Mouse (Mus musculus): ENCODE measurements at regions not wholly inside any gene's neighbourhood (a gene's known extent, or its start where the extent isn't known, plus 50 kb on each side); places are given as distances from the start of the nearest gene placed in this dataset.

DNA sequence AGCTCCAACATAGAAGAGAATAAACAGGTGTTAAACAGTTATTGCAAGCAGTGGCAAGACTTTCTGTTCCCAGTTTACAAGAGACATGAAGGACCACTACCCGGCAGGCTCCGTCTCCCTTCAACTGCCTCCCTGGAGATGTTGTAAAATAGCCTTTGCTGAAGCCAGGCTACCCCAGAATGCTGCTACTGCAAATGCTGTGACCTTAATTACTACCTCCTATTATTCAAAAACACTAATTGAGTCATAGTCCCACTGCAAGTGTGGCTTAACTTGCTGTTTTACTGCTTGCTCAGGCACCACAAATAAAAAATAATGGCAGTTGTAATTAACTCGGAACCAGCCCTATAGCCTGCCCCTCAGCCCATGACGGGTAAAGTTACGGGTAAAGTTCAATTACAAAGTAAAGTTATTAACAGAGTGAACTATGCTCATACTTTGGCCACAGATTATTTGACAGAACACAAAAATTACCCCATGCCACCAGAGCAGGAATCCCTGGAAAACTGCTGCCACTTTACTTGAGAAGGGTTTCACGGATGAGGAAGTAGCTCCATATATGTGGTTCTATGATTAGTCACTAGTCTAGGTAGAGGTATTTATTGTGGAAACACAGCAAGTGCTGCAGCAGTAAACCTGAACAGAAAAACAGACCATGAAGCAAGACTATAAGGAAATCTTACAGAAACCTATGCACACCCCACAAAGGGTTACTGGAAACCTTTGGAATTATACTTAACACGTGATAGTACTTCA is 267.6 kb downstream of the Rnf152 start:
- Histone ChIP-seq H3K9me3 (ENCODE audit: control insufficient read depth, low read length) (no peaks in the 10 kb centered on the region), H3K4me1 (replicated peaks; ENCODE audit: control insufficient read depth, insufficient read depth, low read length) (no peaks in the 10 kb centered on the region), H3K9ac (replicated peaks; ENCODE audit: low read depth, low read length) (no peak overlapping the region), H3K36me3 (ENCODE audit: control insufficient read depth, insufficient read depth) (no peaks in the 10 kb centered on the region), H3K27ac (ENCODE audit: low read length) (no peak overlapping the region), H3K4me2 (ENCODE audit: low read length) (no peak overlapping the region), H3K4me3 (replicated peaks; ENCODE audit: low read length) (no peak overlapping the region), H3K27me3 (replicated peaks; ENCODE audit: control insufficient read depth, insufficient read depth, low read length) (no peaks in the 10 kb centered on the region)
- whole genome bisulfite sequencing = 54% methylated on average over 7 of the region's 7 CpGs
- no peak for ATAC-seq

DNA sequence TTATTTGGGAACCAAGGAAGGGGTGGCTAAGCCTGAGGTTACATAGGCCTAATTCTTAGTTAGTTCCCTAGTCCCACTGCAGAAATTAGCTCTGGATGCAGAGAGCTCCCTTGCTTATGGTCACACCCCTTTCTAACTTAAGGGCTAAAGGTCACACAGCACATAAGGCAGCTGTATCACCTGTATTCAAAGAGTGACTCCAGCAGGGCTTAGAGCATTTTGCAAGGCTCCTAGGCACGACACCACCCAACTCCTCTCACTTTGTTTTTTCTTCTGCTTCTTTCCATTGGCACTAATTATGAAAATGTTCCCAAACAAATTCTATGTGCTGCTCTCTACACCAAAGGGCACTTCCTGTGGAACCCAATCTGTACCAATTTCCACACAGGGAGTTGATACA is 268.9 kb downstream of the Rnf152 start:
- WGBS = 69% methylated on average over 1 of the region's 1 CpGs
- Histone ChIP-seq H3K4me1 (replicated peaks; ENCODE audit: control insufficient read depth, insufficient read depth, low read length) (no peaks in the 10 kb centered on the region), H3K27me3 (replicated peaks; ENCODE audit: control insufficient read depth, insufficient read depth, low read length) (no peaks in the 10 kb centered on the region), H3K27ac (ENCODE audit: low read length) (no peak overlapping the region), H3K9me3 (ENCODE audit: control insufficient read depth, low read length) (no peaks in the 10 kb centered on the region), H3K4me3 (replicated peaks; ENCODE audit: low read length) (no peak overlapping the region), H3K4me2 (ENCODE audit: low read length) (no peak overlapping the region), H3K9ac (replicated peaks; ENCODE audit: low read depth, low read length) (no peak overlapping the region), H3K36me3 (ENCODE audit: control insufficient read depth, insufficient read depth) (no peaks in the 10 kb centered on the region)
- no peak for ATAC-seq

DNA sequence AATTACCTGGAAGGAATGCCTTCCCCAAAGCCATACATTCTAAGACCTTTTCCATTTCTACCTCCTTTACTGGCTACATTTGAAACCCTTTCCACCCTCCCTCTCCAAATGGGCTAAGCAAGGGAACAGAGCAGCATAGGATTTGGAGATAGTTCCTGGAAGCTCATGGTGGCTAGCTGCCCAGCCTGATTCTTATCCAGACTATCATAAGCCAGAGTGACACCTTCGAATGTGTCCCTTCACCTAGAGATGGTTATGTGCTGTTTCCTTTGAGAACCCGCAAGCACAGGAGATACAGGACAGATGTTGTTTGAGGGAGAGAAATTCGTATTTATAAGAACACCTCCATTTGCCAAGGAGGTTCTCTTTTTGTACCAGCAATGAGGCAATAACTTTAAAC is 272.0 kb downstream of the Rnf152 start:
- WGBS = 95% methylated on average over 3 of the region's 3 CpGs
- H3K9me3 ChIP-seq (ENCODE audit: control insufficient read depth, low read length) = no peaks in the 10 kb centered on the region
- H3K4me1 ChIP-seq (replicated peaks; ENCODE audit: control insufficient read depth, insufficient read depth, low read length) = no peaks in the 10 kb centered on the region
- H3K4me3 ChIP-seq (replicated peaks; ENCODE audit: low read length) = no peak overlapping the region
- H3K36me3 ChIP-seq (ENCODE audit: control insufficient read depth, insufficient read depth) = no peaks in the 10 kb centered on the region
- H3K27me3 ChIP-seq (replicated peaks; ENCODE audit: control insufficient read depth, insufficient read depth, low read length) = no peaks in the 10 kb centered on the region
- no peak overlapping the region for H3K4me2 ChIP-seq (ENCODE audit: low read length)
- no peak overlapping the region for H3K27ac ChIP-seq (ENCODE audit: low read length)
- ATAC-seq = no peak
- H3K9ac ChIP-seq (replicated peaks; ENCODE audit: low read depth, low read length) = no peak overlapping the region

DNA sequence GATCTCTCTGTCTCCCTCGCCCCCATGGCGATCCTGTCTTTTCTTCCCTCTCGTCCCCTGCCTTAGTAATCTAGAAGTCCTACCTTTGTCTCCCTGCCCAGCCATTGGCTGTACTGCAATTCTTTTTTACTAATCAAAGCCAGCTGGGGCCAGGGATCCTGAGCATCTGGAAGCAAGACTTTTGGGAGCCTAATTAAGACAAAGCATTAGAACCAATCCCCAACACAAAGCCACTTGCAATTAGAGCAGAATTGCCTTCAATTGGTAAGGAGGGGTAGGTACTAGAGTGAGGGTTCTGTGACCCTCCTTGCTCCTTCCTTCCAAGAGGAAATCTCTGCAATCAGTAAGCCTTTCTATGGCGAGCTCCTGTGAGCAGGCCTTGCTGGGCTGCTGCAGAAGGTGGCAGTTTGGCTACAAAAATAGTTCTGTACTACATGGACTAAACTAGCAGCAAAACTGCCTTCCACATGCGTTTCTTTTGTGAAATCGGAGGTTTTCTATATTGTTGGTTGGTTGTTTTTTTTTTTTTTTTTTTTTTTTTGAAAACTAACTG is 272.9 kb downstream of the Rnf152 start:
- ATAC-seq = no peak
- Histone ChIP-seq H3K27ac (ENCODE audit: low read length) (no peak overlapping the region), H3K9me3 (ENCODE audit: control insufficient read depth, low read length) (no peaks in the 10 kb centered on the region), H3K9ac (replicated peaks; ENCODE audit: low read depth, low read length) (no peak overlapping the region), H3K4me1 (replicated peaks; ENCODE audit: control insufficient read depth, insufficient read depth, low read length) (no peaks in the 10 kb centered on the region), H3K4me2 (ENCODE audit: low read length) (no peak overlapping the region), H3K36me3 (ENCODE audit: control insufficient read depth, insufficient read depth) (no peaks in the 10 kb centered on the region), H3K27me3 (replicated peaks; ENCODE audit: control insufficient read depth, insufficient read depth, low read length) (no peaks in the 10 kb centered on the region), H3K4me3 (replicated peaks; ENCODE audit: low read length) (no peak overlapping the region)
- WGBS = 51% methylated on average over 6 of the region's 6 CpGs

DNA sequence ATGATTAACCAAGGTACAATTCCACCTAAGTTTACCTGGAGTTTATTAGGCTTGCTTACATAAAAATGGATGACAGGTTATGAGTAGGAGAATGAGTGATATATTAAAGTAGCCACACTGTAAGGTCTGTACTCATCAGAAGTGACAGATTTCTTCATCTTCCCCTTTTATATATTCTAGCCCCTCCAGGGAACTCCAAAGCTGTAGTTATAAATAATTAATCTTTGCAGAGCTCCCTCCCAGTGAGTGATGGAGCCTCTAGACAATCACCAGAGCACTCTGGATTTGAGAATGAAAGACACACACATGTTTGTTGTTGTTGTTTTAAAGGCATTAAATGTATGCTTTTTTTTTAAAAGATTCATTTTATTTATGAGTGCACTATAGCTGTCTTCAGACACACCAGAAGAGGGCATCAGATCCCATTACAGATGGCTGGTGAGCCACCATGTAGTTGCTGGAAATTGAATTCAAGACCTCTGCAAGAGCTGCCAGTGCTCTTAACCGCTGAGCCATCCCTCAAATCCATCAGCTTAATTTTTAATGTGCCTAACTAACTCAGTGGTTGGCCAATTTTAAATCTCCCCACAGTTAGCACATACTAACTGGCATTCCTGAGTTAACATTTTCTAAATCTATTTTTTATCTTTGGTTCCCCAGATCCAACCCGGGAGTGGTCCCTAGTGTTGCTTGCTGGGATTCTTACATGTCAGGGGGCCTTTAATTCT is 273.5 kb downstream of the Rnf152 start:
- H3K36me3 ChIP-seq (ENCODE audit: control insufficient read depth, insufficient read depth) = no peaks in the 10 kb centered on the region
- no peak for ATAC-seq
- no peak overlapping the region for H3K4me2 ChIP-seq (ENCODE audit: low read length)
- H3K27me3 ChIP-seq (replicated peaks; ENCODE audit: control insufficient read depth, insufficient read depth, low read length) = no peaks in the 10 kb centered on the region
- H3K4me1 ChIP-seq (replicated peaks; ENCODE audit: control insufficient read depth, insufficient read depth, low read length) = no peaks in the 10 kb centered on the region
- no peak overlapping the region for H3K27ac ChIP-seq (ENCODE audit: low read length)
- no peak overlapping the region for H3K4me3 ChIP-seq (replicated peaks; ENCODE audit: low read length)
- no peak overlapping the region for H3K9ac ChIP-seq (replicated peaks; ENCODE audit: low read depth, low read length)
- WGBS = 69% methylated on average over 2 of the region's 2 CpGs
- H3K9me3 ChIP-seq (ENCODE audit: control insufficient read depth, low read length) = no peaks in the 10 kb centered on the region

DNA sequence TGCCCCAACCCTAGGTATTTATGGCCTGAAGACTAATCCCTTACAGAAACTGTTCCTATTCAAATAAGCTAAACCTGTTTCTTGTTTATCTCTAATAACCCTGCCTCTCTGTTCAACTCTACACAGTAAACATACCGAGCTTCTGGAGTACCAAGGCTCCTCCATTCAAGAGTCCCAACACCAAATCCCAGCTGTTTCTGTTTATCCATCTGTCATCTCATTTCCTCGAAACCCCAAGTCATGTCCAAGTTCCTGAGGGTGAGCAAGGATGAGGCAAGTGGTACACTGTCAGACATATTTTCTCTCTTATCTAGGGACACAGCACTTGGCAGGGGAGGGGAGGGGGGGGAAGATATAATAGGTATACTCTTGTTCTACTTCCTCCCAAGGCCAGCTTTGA is 274.6 kb downstream of the Rnf152 start:
- H3K27ac ChIP-seq (ENCODE audit: low read length) = no peak overlapping the region
- H3K4me3 ChIP-seq (replicated peaks; ENCODE audit: low read length) = no peak overlapping the region
- no peaks in the 10 kb centered on the region for H3K9me3 ChIP-seq (ENCODE audit: control insufficient read depth, low read length)
- H3K27me3 ChIP-seq (replicated peaks; ENCODE audit: control insufficient read depth, insufficient read depth, low read length) = no peaks in the 10 kb centered on the region
- no peaks in the 10 kb centered on the region for H3K36me3 ChIP-seq (ENCODE audit: control insufficient read depth, insufficient read depth)
- no peak for ATAC-seq
- H3K4me1 ChIP-seq (replicated peaks; ENCODE audit: control insufficient read depth, insufficient read depth, low read length) = no peaks in the 10 kb centered on the region
- 70% methylated on average over 2 of the region's 2 CpGs for WGBS
- H3K4me2 ChIP-seq (ENCODE audit: low read length) = no peak overlapping the region
- H3K9ac ChIP-seq (replicated peaks; ENCODE audit: low read depth, low read length) = no peak overlapping the region

DNA sequence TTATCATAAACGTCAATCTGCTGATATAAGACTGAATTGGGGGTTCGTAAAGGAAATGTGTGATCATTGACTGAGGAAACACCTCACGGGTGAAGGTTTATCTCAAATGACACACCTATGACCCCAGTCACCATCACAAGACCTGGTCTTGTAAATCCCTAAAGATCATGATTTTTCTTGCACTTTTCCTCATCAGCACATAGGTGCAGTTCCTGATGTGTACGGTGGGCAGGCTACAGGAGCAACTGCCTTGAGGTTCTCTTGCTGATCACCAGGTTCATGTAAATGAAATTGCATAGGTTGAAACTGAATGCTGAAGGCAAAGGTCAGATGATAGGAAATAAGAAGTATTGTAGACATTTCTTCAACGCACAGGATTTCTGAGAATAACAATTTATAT is 277.1 kb downstream of the Rnf152 start:
- Histone ChIP-seq H3K4me2 (ENCODE audit: low read length) (no peak overlapping the region), H3K9me3 (ENCODE audit: control insufficient read depth, low read length) (no peaks in the 10 kb centered on the region), H3K36me3 (ENCODE audit: control insufficient read depth, insufficient read depth) (no peaks in the 10 kb centered on the region), H3K4me3 (replicated peaks; ENCODE audit: low read length) (no peak overlapping the region), H3K4me1 (replicated peaks; ENCODE audit: control insufficient read depth, insufficient read depth, low read length) (no peaks in the 10 kb centered on the region), H3K9ac (replicated peaks; ENCODE audit: low read depth, low read length) (no peak overlapping the region), H3K27ac (ENCODE audit: low read length) (no peak overlapping the region), H3K27me3 (replicated peaks; ENCODE audit: control insufficient read depth, insufficient read depth, low read length) (no peaks in the 10 kb centered on the region)
- no peak for ATAC-seq
- 93% methylated on average over 5 of the region's 5 CpGs for WGBS

DNA sequence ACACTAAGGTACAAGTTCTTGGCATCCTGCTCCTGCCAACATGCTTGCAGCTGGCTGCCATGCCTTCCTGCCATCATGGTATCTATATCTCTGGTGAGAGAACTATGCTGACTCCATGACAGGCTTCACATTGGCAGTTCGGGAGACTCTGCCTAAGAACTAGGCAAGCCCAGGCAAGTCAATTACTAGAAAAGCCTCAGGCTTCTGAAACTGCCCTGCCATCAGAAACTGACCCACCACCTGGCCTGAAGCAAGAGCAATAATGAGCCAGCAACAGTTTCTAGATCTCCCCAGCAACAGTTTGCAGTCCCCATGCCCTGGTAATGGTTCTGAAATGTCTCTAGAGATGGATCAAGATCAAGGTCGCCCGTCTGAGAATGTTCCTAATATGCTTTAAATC is 280.8 kb downstream of the Rnf152 start:
- WGBS = 86% methylated on average over 3 of the region's 3 CpGs
- H3K9ac ChIP-seq (replicated peaks; ENCODE audit: low read depth, low read length) = no peak overlapping the region

DNA sequence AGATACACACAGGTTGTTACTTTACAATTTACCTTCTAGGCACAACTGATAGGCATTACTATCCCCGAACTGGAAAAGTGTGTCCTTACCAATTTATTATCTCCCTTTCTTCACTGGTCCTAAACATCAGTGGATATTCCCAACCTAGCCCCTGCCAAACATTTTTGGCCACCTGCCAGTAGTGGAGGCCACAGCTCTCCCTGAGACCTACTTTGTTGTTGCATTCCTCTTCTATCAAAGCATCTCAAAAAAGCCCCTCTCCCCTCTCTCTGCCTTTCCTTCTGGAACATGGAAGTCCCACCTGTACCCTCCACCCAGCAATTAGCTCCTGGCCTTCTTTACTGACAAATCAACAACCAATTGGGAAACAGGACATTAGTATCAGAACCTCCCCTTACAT is 282.2 kb downstream of the Rnf152 start:
- Histone ChIP-seq H3K27me3 (replicated peaks; ENCODE audit: control insufficient read depth, insufficient read depth, low read length) (no peaks in the 10 kb centered on the region), H3K4me1 (replicated peaks; ENCODE audit: control insufficient read depth, insufficient read depth, low read length) (no peaks in the 10 kb centered on the region), H3K9me3 (ENCODE audit: control insufficient read depth, low read length) (no peaks in the 10 kb centered on the region), H3K4me3 (replicated peaks; ENCODE audit: low read length) (no peak overlapping the region), H3K9ac (replicated peaks; ENCODE audit: low read depth, low read length) (no peak overlapping the region), H3K27ac (ENCODE audit: low read length) (no peak overlapping the region), H3K4me2 (ENCODE audit: low read length) (no peak overlapping the region), H3K36me3 (ENCODE audit: control insufficient read depth, insufficient read depth) (no peaks in the 10 kb centered on the region)
- ATAC-seq = no peak
- 79% methylated on average over 1 of the region's 1 CpGs for WGBS

More for the DNA sequence above, 280.8 kb downstream of the Rnf152 start:
- no peaks in the 10 kb centered on the region for H3K4me1 ChIP-seq (replicated peaks; ENCODE audit: control insufficient read depth, insufficient read depth, low read length)
- ATAC-seq = no peak
- no peak overlapping the region for H3K4me2 ChIP-seq (ENCODE audit: low read length)
- H3K27me3 ChIP-seq (replicated peaks; ENCODE audit: control insufficient read depth, insufficient read depth, low read length) = no peaks in the 10 kb centered on the region
- H3K9me3 ChIP-seq (ENCODE audit: control insufficient read depth, low read length) = no peaks in the 10 kb centered on the region
- H3K27ac ChIP-seq (ENCODE audit: low read length) = no peak overlapping the region
- H3K4me3 ChIP-seq (replicated peaks; ENCODE audit: low read length) = no peak overlapping the region
- no peaks in the 10 kb centered on the region for H3K36me3 ChIP-seq (ENCODE audit: control insufficient read depth, insufficient read depth)

All from forebrain, embryonic 16.5 days (tissue).